Mouse (Mus musculus) CH12.LX (cell line): ENCODE measurements around the gene P4ha1. TPM values are rescaled to one million over a fixed set of nuclear protein-coding genes. Genes with fewer than 3 reads are reported as not detected.
A peak's percentile ranks its signal among the peaks of the same experiment; 100 is the strongest.

Source experiments
- DNase-seq: peaks from one replicate; pipeline ENCODE4 v3.0.0-alpha.2; 2013; ENCODE audit errors: extremely low read depth
- H3K27ac ChIP-seq: 2 replicates; pipeline ENCODE4 v1.5.1; 2012; ENCODE audit warnings: low read depth, mild to moderate bottlenecking, control low read depth, moderate library complexity; ENCODE audit not compliant: insufficient read depth
- H3K27me3 ChIP-seq: replicated peaks from 2 replicates; pipeline ENCODE3; 2012; ENCODE audit warnings: inconsistent platforms
- H3K36me3 ChIP-seq, 2 experiments: replicated peaks in 1 of 2; 2 replicates each; pipeline versions ENCODE3 to v1.6.1; 2012; ENCODE audit warnings: inconsistent platforms in 1 of 2, low read length in 1 of 2, mild to moderate bottlenecking in 1 of 2, mixed read lengths in 1 of 2, moderate library complexity in 1 of 2; ENCODE audit not compliant: control insufficient read depth in 1 of 2, insufficient read depth in 1 of 2
- H3K4me1 ChIP-seq, 2 experiments: 2 replicates each; pipeline ENCODE4 v1.6.1; 2012; ENCODE audit warnings: inconsistent platforms in 1 of 2, moderate library complexity in 1 of 2; ENCODE audit not compliant: insufficient read depth in 2 of 2, control insufficient read depth in 1 of 2
- H3K4me2 ChIP-seq: 2 replicates; pipeline ENCODE4 v1.6.1; 2012; ENCODE audit warnings: low read depth, mild to moderate bottlenecking, control low read depth; ENCODE audit not compliant: poor library complexity, insufficient read depth, severe bottlenecking
- H3K4me3 ChIP-seq, 3 experiments: fragments of 150-350 bp in 1 of 3; sonication (generic) in 1 of 3; replicated peaks in 1 of 3; 2 replicates each; pipeline versions ENCODE3 to v1.5.1; 2011 to 2012; ENCODE audit warnings: low read depth in 2 of 3, low read length in 2 of 3, mild to moderate bottlenecking in 2 of 3, moderate library complexity in 2 of 3, control low read depth in 1 of 3, improper control_type of control experiment in 1 of 3, inconsistent platforms in 1 of 3, mixed read lengths in 1 of 3; ENCODE audit not compliant: poor library complexity in 1 of 3
- H3K79me2 ChIP-seq: replicated peaks from 2 replicates; pipeline ENCODE4 v1.6.1; 2012; ENCODE audit warnings: mild to moderate bottlenecking, moderate library complexity; ENCODE audit not compliant: control insufficient read depth, poor library complexity, insufficient read depth, severe bottlenecking; ENCODE audit errors: extremely low read depth
- H3K9ac ChIP-seq: 2 replicates; pipeline ENCODE4 v1.6.1; 2012; ENCODE audit warnings: low read depth, mild to moderate bottlenecking, control low read depth, moderate library complexity; ENCODE audit not compliant: insufficient read depth
- H3K9me3 ChIP-seq: replicated peaks from 2 replicates; pipeline ENCODE3; 2012; ENCODE audit warnings: low read length, inconsistent platforms, mixed read lengths
- CHD1 ChIP-seq: IDR thresholded peaks from 2 replicates; pipeline ENCODE4 v1.6.1; 2012; ENCODE audit warnings: low read depth, low read length, improper control_type of control experiment, inconsistent platforms
- EP300 ChIP-seq: IDR thresholded peaks from 2 replicates; pipeline ENCODE4 v1.6.1; 2011; ENCODE audit warnings: low read length, improper control_type of control experiment
- ETS1 ChIP-seq: conservative IDR thresholded peaks from 2 replicates; pipeline ENCODE4 v1.6.1; 2012; ENCODE audit warnings: low read depth, mild to moderate bottlenecking, inconsistent platforms, low read length, improper control_type of control experiment, moderate library complexity
- GABPA ChIP-seq: IDR thresholded peaks from 2 replicates; pipeline ENCODE4 v1.6.1; 2012; ENCODE audit warnings: low read depth, low read length, improper control_type of control experiment, inconsistent platforms; ENCODE audit not compliant: insufficient replicate concordance
- KAT2A ChIP-seq: IDR thresholded peaks from 2 replicates; pipeline ENCODE4 v1.6.1; 2012; ENCODE audit warnings: low read length, improper control_type of control experiment, inconsistent platforms; ENCODE audit not compliant: insufficient replicate concordance
- MEF2A ChIP-seq: IDR thresholded peaks from 2 replicates; pipeline ENCODE4 v1.6.1; 2014; ENCODE audit warnings: low read depth, mild to moderate bottlenecking, inconsistent platforms, low read length, improper control_type of control experiment, borderline replicate concordance
- NELFE ChIP-seq: IDR thresholded peaks from 2 replicates; pipeline ENCODE4 v1.6.1; 2011; ENCODE audit warnings: low read depth, low read length, improper control_type of control experiment
- PAX5 ChIP-seq: IDR thresholded peaks from 2 replicates; pipeline ENCODE4 v1.6.1; 2012; ENCODE audit warnings: low read length, inconsistent platforms, mixed read lengths
- POLR2A ChIP-seq: IDR thresholded peaks from 2 replicates; pipeline ENCODE4 v1.6.1; 2011; ENCODE audit warnings: low read depth, mild to moderate bottlenecking, improper control_type of control experiment, low read length
- SIN3A ChIP-seq: IDR thresholded peaks from 2 replicates; pipeline ENCODE4 v1.6.1; 2012; ENCODE audit warnings: low read length, improper control_type of control experiment, inconsistent platforms
- UBTF ChIP-seq: IDR thresholded peaks from 2 replicates; pipeline ENCODE4 v1.6.1; 2012; ENCODE audit warnings: low read depth, mild to moderate bottlenecking, inconsistent platforms, low read length, improper control_type of control experiment, moderate library complexity
- USF1 ChIP-seq: IDR thresholded peaks from 2 replicates; pipeline ENCODE4 v1.6.1; 2014; ENCODE audit warnings: low read depth, mild to moderate bottlenecking, inconsistent platforms, low read length, improper control_type of control experiment
- ZNF384 ChIP-seq: IDR thresholded peaks from 2 replicates; pipeline ENCODE4 v1.6.1; 2012; ENCODE audit warnings: low read depth, low read length, improper control_type of control experiment, inconsistent platforms
- dilution Hi-C: fragments of 300-500 bp; cut with MboI; formaldehyde crosslinking; loops from 2 replicates; pipeline ENCODE4 v1.14.3; 2020; ENCODE audit warnings: low sequenced_read_pairs; ENCODE audit not compliant: extremely low pct_unique_long_range_greater_than_20kb, extremely low pct_ligation_motif_present
- in situ Hi-C: fragments of 300-500 bp; cut with MboI; formaldehyde crosslinking; loops from 3 replicates; pipeline ENCODE4 v1.14.3; 2019; ENCODE audit warnings: low sequenced_read_pairs, low pct_ligation_motif_present, low pct_unique_long_range_greater_than_20kb, mixed read lengths
- polyA plus RNA-seq: library from polyadenylated mRNA; unstranded; fragments of >175 nt; gene quantifications from 2 replicates; pipeline ENCODE4 v1.2.1, GENCODE M21; 2012; ENCODE audit warnings: low read depth; ENCODE audit not compliant: insufficient read length
- total RNA-seq, 2 experiments: library from RNA; depleted of rRNA; stranded (reverse); fragments of 300-350 nt in 1 of 2; fragments of >200 nt in 1 of 2; gene quantifications; 2 replicates each; pipeline ENCODE4 v1.2.3; 2012 to 2014

The P4ha1 gene
- total and polyA plus RNA-seq, 3 experiments, result 38.4 to 138 (median 87.2) TPM

- peak overlapping the region; percentile 51; the same call in 1 of the 2 replicates for H3K4me2 ChIP-seq
- no peaks in the 10 kb centered on the region for H3K36me3 ChIP-seq
- H3K27ac ChIP-seq, result no peak overlapping the region
- H3K9ac ChIP-seq, result no peak overlapping the region
- H3K27me3 ChIP-seq, result no peaks in the 10 kb centered on the region
- TF ChIP-seq CHD1, result no peak
- no peak for TF ChIP-seq EP300
- no peak for TF ChIP-seq USF1
- no peak overlapping the region for H3K4me3 ChIP-seq
- peak; percentile 24 for DNase-seq
- dilution Hi-C loops, result no loop called here
- peaks cover 3 to 16% of the 10 kb centered on the region in 2 experiments; a peak in 3 of 4 replicates for H3K4me1 ChIP-seq
- in situ Hi-C loops, result no loop called here
- H3K9me3 ChIP-seq, result no peaks in the 10 kb centered on the region
- no peaks in the 10 kb centered on the region for H3K79me2 ChIP-seq
Observed at GRCm38 (mm10) chr10:59408499-59408898, 85.4 kb downstream of the P4ha1 start.

GRCm38 (mm10) chr10:59410264-59410663 is 87.2 kb downstream of the P4ha1 start:
- DNase-seq, result no peak
- Histone ChIP-seq H3K9me3 (peaks cover 2% of the 10 kb centered on the region), H3K4me1 (peaks cover 3 to 16% of the 10 kb centered on the region in 2 experiments; a peak in 3 of 4 replicates), H3K4me3 (no peak overlapping the region), H3K27me3 (no peaks in the 10 kb centered on the region), H3K36me3 (no peaks in the 10 kb centered on the region), H3K27ac (no peak overlapping the region), H3K79me2 (no peaks in the 10 kb centered on the region), H3K4me2 (no peak overlapping the region)
- in situ Hi-C loops (no loop called here), dilution Hi-C loops (no loop called here)
- TF ChIP-seq MEF2A, result no peak
- no peak for TF ChIP-seq POLR2A
- TF ChIP-seq GABPA, result no peak
- no peak for TF ChIP-seq ETS1
- no peak for TF ChIP-seq SIN3A
- TF ChIP-seq, all 38 proteins: peak for 0
- H3K9ac ChIP-seq, result no peak overlapping the region

GRCm38 (mm10) chr10:59413711-59414110 is 90.6 kb downstream of the P4ha1 start:
- Histone ChIP-seq H3K4me3 (no peak overlapping the region), H3K4me1 (peaks cover 0 to 6% of the 10 kb centered on the region in 2 experiments; a peak in 1 of 4 replicates), H3K9ac (no peak overlapping the region), H3K9me3 (peaks cover 2% of the 10 kb centered on the region), H3K36me3 (no peaks in the 10 kb centered on the region), H3K27me3 (no peaks in the 10 kb centered on the region), H3K4me2 (no peak overlapping the region), H3K79me2 (no peaks in the 10 kb centered on the region), H3K27ac (no peak overlapping the region)
- TF ChIP-seq UBTF (no peak), ZNF384 (no peak), EP300 (no peak), KAT2A (no peak), NELFE (no peak), PAX5 (no peak)
- DNase-seq, result no peak
- dilution Hi-C loops, result no loop called here
- in situ Hi-C loops, result no loop called here
